Mouse (Mus musculus) C2C12 (cell line): Measurements from ENCODE around the gene Vmn2r5. TPM values are rescaled to one million over a fixed set of nuclear protein-coding genes. Genes with fewer than 3 reads are reported as not detected.
"Not testable (repeated sequence)": the region's sequence is repeated elsewhere in the genome, so short reads cannot be mapped to it uniquely, and the experiment has no call there.

Source experiments
- H3K27me3 ChIP-seq: one replicate; pipeline ENCODE4 v1.6.1; 2011; ENCODE audit not compliant: control insufficient read depth, insufficient read depth, insufficient read length
- H3K36me3 ChIP-seq: one replicate; pipeline ENCODE4 v1.6.1; 2011; ENCODE audit not compliant: control insufficient read depth, insufficient read depth
- H3K4me3 ChIP-seq: one replicate; pipeline ENCODE4 v1.5.1; 2011; ENCODE audit warnings: mild to moderate bottlenecking, control low read depth; ENCODE audit not compliant: poor library complexity, insufficient read depth, severe bottlenecking
- H3K79me2 ChIP-seq: one replicate; pipeline ENCODE4 v1.6.1; 2011; ENCODE audit not compliant: control insufficient read depth, insufficient read depth
- H3K79me3 ChIP-seq: one replicate; pipeline ENCODE4 v1.6.1; 2011; ENCODE audit warnings: low read depth, control low read depth
- H3ac ChIP-seq: one replicate; pipeline ENCODE3; 2011; ENCODE audit warnings: low read depth; ENCODE audit not compliant: control insufficient read depth, insufficient read length
- long read RNA-seq, 2 experiments: library from polyadenylated mRNA; unstranded; transcript quantifications; one replicate each; pipeline ENCODE4 v2.0.0; 2019 to 2020
- polyA plus RNA-seq: library from polyadenylated mRNA; unstranded; fragments of >200 nt; fragmentation: generic; extraction: Trizol; gene quantifications from one replicate; pipeline ENCODE4 v1.2.1, GENCODE M21; 2012; ENCODE audit warnings: missing spikeins

Gene Vmn2r5
- polyA plus RNA-seq = not detected
- long read RNA-seq, experiment 1 = 0 reads
- long read RNA-seq, experiment 2 = 0 reads

DNA sequence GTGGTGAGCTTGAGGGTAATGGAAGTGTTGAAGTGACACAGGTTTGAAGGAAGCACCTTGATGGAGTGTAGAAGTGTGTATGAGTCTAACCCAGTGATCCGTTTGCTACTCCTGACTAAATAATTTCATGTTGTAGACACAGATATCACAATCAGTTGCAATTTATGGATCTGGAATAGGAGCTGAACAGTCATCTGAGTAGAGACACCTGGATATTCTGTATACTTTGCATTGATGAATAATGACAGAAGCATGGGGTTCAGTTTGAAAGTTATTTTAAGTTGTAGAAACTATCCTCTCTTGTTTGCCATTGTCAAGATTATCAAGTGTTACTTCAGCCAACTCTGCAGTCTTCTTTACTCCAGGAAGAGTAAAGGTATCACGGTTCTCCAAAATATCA lies at the start of gene Vmn2r5:
Gene Vmn2r5 (minus strand): TSS at position 101 of the 400 bp plus-strand sequence.
- H3K79me2 ChIP-seq, H3K36me3 ChIP-seq, H3K79me3 ChIP-seq, H3K27me3 ChIP-seq, H3ac ChIP-seq, H3K4me3 ChIP-seq: not testable (repeated sequence)

DNA sequence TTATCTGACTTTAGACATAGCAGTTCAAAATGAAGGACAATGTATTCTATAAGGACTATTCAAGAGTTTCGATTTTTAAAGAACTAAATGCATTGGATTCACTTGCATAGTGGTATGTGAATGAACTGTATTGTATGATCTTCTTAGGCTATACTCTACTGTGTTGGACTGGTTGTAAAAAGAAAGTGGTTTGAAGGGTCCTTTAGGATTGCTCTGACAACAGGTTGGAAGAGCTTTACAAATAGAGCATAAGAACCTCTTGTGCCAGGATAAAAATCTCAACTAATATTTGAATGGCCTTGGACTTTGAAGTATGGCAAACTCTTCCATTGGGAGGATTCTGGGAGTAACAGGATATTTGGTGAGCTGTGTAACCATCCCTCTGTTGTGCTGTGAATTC lies 13.9 kb upstream of the Vmn2r5 start:
- not testable (repeated sequence) for H3K79me2 ChIP-seq, H3K27me3 ChIP-seq, H3ac ChIP-seq, H3K36me3 ChIP-seq, H3K4me3 ChIP-seq, H3K79me3 ChIP-seq

Other genes starting within 250 kb of the Vmn2r5 start
- gene Vmn2r3, start 220.1 kb downstream of the Vmn2r5 start, polyA plus RNA-seq = not detected
- gene Vmn2r4, start 94.5 kb downstream of the Vmn2r5 start, polyA plus RNA-seq = not detected
- not detected for gene Vmn2r6, start 56.0 kb upstream of the Vmn2r5 start, polyA plus RNA-seq